Mouse (Mus musculus) B cell, adult 2 months (primary cell): ENCODE results near the gene Klhl21.
A peak's percentile ranks its signal among the peaks of the same experiment; 100 is the strongest.

ENCODE experiments used
- DNase-seq, 2 experiments: peaks; one replicate each; pipeline ENCODE4 v3.0.0; 2022

Gene Klhl21

DNA sequence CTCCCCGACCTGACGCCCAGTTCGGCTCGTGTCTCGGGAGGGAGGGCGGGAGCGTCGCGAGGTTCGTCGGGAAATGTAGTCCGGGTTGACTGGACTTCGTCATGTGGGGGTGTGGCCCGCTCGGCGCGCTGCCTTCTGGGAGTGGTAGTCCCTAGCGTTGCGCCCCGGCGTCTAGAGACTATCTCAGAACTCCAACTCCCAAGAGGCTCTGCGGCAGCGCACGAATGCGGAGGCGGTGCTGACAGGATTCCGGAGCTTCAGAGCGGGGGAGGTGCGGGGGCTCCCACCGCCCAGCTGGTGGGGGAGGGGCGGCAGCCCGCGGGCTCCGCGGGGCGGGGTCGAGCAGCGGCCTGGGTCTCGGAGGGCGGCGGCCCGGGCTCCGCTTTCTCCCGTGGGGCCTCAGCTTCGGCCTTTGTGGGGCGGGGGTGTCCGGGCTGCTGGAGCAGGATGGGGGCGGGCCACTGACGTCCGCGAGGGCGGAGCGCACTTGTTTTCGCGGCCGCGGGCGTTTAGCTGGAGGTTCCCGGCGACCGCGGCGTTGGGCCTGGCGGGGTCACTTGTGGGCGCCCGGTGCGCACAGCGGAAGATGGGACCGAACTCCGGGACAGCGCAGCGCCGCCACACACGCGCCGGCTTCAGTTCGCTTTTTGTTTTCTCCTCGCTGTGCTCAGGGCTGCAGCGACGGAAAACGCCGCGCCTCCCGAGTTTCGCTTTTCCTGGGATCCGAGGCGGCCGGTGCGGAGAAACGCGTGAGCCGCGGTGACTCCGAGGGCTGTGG is 12.2 kb upstream of the Klhl21 start, which contains the start of gene Phf13:
Gene Phf13 (minus strand): TSS at position 86 of the 778 bp plus-strand sequence.
- DNase-seq = peak; percentile 99

DNA sequence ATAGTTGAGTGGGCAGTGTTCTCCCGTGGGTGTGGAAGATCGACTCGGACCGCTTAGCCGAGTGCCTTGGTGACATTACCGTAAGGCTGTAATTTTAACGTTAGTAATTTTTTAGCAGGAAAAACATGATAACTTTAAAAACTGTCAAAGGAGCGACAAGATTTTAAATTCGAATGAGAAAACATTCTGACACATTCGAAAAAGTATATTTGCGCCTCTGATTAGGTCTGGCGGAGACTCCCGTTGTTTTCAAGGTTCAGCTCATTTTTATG is 11.7 kb upstream of the Klhl21 start:
- no peak for DNase-seq

DNA sequence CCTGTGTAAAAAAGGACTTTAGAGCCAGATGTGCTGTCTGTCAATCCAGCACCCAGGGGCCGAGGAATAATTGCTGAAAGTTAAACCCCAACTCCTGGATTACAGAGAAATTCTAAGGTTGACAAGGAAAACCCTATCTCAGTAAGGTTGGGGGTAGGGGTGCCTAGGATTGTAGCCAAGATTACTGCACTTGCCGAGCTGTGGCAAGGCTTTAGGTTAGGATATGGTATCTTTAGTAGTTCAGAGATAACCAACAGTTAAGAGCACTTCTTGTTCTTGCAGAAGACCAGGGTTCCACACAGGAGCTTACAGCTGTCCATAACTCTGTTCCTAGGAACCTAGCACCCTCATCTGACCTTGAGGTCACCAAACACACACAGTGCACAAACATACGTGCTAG is 10.9 kb upstream of the Klhl21 start:
- no peak for DNase-seq

DNA sequence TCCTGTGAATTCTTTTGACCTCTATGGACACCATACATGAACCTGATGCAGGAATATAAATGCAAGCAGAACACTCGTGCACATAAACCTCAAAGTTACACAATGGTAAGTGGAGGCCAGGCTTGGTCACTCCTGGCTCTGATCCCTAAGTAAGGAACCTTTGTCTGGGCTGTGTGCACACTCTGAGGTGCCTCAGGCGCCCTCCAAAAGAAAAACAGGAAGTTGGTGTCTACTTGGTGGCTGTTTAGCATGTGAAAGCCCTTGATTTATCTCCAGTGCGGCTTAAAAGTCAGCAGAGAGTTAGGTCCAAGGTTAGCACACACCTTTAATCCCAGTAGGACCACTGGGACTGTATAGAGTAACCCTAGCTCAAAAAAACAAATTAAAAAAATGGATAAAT is 9.1 kb upstream of the Klhl21 start:
- DNase-seq = peak in 1 of 2 experiments; percentile 20

DNA sequence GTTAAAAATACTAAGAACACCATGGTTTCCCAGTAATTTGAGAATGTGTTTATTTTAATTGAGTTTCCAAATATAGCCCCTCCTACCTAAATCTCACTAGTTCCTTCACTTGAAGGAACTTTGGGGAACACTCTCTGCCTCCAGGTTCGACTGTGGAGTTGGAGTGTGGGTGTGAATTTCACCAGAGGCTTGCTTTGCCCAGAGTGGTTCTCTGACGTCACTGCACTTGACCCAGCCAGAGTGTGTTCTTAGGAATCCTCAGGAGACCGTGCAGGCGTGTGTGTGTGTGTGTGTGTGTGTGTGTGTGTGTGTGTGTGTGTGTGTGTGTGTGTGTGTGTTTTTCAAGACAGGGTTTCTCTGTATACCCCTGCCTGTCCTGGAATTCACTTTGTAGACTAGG is 7.7 kb upstream of the Klhl21 start:
- no peak for DNase-seq

DNA sequence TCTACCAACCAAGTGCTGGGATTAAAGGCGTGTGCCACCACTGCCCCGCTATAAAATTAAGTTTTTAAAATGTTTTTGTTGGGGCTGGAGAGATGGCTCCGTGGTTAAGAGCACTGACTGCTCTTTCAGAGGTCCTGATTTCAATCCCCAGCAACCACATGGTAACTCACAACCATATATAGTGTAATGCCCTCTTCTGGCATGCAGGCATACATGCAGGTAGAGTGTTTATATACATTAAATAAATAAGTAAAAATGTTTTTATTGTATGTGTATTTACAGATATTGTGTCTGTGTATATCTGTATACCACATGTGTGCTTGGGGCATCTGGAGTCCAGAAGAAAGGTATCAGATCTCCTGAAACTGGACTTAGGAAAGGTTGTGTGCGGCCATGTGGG is 7.3 kb upstream of the Klhl21 start:
- no peak for DNase-seq

DNA sequence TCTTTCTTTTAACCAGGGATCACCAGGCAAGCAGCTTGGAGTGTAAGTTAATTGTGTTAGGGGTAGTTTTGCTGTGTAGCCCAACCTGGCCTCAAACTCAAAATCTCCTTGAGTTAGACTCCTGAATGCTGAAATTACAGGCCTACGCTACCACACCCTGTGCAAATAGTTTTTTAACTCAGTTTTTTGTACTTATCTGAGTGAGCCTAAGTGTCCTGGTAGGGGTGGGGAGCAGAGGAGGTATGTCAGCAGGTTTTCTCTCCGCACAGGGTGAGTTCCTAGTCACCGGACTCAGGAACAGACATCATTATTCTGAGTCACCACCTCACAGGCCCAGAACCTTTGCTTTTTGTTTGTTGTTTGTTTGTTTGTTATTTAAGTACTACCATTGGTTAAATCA is 6.5 kb upstream of the Klhl21 start:
- no peak for DNase-seq

DNA sequence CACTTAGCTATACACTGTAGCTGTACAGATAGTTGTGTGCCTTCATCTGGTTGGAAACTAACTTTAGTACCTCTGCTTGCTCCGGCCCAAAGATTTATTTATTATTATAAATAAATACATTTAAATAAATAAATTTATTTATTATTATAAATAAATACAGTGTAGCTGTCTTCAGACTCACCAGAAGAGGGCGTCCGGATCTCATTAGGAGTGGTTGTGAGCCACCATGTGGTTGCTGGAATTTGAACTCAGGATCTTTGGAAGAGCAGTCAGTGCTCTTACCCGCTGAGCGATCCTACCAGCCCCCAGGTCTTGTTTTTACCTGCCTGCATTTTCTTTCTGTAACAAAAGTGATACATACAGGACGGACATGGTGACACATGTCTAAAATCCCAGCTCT is 2.5 kb upstream of the Klhl21 start:
- peak; percentile 41 to 55 for DNase-seq

DNA sequence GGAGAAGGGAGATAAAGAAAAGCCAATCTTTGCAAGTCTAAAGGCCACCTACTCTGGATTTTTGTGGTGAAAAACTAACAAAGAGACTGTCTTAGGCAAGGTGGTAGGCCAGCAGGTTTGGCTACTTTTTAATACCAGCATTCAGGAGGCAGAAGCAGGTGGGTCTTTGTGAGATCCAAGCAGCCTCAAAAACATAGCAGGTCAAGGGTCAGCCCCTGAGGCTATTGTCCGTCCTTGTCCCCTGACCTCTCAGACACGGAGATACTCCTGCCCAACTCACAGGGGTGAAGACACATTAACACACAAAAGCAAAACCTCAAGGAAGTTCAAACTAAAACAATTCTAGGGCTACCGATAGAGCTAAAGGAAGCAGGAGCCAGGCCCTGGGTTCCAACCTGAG is 1.8 kb upstream of the Klhl21 start:
- DNase-seq = no peak

DNA sequence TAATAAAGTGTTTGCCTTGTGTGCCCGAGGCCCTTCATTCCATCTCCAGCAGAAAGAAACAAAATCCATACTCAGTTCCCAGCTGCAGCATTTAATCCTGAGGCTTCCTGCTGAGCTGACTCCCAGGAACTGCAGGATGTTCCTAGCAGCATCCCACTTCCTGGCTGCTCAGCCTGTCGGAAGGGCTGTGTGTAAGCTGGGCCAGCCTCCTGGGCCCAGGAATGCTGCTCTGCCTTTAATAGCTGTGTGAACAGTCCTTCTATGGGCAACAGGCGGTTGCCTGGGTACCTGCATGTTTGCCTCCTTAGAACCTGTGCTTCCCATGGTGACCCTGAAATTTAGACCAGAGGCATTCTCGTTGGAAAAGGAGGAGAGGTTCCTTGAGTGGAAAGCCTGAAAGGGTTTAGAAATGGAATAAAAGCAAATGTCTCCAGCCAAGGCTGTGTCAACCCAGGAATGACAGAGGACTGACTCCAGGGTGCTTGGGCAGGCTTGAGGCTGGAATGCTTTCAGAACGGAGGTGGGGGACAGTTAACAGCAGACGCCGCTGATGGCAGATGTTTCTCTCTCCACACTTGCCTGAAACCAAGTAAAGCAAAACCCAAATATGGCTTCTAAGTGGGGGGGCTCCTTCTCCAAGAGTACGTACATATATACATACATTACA is 989 bp upstream of the Klhl21 start:
- DNase-seq = no peak

DNA sequence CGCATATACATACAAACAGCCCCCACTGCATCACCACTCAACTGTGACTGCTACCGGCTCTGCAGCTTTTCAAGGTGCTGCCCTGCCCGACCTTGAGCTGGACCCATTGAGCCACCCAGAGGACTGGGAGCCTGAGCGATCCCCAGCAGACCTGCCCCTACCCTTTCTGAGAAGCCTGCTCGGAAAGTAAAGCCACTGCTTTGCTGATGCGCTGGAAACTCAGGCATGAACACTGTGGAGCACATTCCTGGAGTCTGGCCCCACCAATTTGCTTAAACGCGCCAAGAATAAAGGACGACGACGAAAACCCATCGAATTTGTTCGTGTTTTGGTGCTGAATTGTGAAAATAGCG is 479 bp upstream of the Klhl21 start:
- peak in 1 of 2 experiments; percentile 29 for DNase-seq

DNA sequence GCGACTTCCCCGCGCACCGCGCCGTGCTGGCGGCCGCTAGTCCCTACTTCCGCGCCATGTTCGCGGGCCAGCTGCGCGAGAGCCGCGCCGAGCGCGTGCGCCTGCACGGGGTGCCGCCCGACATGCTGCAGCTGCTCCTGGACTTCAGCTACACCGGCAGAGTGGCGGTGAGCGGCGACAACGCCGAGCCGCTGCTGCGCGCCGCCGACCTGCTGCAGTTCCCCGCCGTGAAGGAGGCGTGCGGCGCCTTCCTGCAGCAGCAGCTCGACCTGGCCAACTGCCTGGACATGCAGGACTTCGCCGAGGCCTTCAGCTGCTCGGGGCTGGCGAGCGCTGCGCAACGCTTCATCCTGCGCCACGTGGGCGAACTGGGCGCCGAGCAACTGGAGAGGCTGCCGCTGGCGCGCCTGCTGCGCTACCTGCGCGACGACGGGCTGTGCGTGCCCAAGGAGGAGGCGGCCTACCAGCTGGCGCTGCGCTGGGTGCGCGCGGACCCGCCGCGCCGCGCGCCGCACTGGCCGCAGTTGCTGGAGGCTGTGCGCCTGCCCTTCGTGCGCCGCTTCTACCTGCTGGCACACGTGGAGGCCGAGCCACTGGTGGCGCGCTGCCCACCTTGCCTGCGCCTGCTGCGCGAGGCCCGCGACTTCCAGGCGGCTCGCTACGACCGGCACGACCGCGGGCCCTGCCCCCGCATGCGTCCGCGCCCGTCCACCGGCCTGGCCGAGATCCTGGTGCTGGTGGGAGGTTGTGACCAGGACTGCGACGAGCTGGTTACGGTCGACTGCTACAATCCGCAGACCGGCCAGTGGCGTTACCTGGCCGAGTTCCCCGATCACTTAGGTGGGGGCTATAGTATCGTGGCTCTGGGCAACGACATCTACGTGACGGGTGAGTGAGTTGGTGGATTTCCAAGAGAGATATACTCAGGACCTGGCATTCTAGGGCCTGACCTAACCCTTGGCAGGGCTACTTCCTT is 761 bp downstream of the Klhl21 start:
- DNase-seq = peak; percentile 52 to 61

DNA sequence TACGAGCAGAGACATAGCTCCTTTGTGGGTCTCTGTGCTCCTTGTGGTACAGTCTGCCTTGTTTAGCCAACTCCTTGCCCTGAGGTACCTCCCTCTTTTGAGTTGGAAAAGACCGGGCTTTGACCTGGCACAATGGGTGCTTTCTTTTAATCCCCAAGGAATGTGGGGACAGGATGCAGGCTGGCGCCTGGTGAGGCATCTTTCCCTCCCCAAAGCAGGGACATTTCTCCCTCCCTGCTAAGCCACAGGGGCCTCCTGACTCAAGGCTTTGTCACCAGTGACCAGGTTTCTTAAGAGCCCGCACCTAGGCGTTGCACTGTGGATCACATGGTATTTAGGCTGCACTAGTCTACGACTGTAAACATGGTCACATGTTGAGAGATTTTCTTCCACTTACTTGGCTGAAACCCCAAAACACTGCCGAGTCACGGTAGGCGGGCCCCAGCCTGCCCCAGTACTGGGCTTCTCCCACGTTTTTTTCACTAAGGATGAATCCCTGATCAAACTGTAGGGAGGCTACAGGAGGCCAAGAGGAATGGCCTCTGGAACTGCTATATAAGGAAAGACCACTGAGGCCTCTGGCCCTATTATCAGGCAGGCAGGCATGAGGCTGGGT is 1.6 kb downstream of the Klhl21 start:
- peak in 1 of 2 experiments; percentile 27 for DNase-seq

DNA sequence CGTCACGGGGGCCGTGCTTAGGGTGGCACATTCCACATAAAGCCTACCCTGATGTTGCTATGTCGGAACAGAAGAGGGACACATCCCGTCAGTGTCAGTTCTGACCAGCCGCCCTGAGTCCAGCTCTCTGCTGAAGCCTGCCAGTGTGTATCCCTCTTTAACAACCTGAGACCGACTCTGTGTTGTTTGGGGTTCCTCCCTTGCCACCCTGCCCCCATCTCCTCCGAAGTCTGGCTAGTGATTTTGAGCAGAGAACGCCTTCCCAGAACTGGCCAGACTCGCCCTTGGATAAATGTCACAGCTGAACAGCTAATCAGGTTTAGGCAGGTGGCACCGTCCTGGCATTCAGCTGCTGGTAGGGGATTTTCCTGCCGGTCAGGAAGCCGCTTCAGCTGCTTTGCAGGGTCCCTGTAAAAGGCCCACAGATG is 2.1 kb downstream of the Klhl21 start:
- DNase-seq = no peak

DNA sequence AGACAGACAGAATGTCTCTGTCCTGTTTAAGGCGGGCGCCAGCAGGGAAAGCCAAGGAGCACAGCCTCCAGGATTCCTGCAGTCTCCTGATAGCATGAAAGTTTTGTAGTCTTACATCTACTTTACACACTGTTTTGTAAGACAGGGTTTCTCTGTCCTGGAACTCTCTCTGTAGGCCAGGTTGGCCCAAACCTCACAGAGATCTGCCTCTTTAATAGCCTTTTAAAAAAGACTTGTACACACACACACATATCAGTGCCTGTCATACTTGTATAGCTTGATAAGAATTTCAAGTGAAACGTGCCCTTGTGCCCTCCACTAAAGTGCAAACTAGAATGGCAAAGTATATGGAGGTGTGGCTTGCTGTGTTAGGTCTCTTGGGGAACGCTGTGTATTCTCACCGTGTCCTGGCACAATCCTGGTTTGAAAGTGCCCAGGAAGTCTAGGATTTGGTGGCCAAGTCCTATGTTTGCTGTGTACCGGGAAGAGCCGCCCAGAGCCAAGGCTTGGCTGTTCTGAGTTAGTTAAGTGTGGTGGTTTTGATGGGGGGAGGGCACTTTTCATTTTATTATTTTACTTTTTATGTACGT is 2.7 kb downstream of the Klhl21 start:
- no peak for DNase-seq

DNA sequence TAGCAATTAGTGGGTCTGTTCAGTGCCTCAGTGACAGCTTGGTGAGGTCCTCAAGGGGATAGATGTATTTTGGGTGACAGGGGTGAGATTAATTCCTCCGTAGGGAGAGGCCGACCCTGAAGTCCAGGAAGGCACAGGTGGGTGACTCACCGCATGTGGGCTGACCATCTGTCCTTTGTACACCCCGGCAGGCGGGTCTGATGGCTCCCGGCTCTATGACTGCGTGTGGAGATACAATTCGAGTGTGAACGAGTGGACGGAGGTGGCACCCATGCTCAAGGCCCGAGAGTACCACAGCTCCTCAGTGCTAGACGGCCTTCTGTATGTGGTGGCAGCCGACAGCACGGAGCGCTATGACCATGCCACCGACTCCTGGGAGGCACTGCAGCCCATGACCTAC is 3.5 kb downstream of the Klhl21 start:
- no peak for DNase-seq

DNA sequence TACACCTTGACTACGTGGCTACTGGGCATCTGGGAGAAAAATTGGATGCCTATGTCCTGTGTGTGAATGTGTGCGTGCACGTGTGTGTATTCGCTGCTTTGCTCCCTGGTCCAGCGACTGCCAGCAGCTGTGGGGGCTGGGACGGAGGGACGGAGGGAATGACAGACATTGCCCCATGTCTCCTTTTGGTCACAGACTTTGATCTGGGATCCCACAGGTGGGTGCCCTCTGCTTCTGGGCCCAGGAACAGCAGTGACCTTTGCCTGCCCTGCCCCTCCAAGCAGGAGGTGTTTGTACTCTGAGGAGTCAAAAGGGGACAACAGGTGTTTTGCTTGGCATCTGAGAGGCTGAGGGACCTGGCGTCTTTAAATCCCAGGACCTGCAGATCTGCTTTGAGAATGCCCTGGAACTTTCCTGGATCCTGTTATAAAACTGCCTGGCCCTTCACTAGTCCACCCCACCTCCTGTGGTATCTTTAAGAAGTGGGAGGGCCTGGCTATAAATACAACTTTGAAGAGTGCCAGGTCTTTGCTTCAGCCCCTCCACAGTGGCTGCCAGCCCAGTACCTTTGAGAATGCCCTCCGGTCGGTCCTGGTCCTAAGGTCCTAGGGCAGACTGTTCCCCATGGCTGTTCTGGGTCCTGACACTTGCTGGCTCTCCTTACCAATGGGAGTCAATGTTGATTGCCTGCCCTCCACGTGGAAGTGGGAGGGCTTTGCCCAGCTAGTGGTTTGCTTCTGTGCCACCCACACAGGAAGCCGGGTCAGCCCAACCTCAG is 4.6 kb downstream of the Klhl21 start:
- no peak for DNase-seq

DNA sequence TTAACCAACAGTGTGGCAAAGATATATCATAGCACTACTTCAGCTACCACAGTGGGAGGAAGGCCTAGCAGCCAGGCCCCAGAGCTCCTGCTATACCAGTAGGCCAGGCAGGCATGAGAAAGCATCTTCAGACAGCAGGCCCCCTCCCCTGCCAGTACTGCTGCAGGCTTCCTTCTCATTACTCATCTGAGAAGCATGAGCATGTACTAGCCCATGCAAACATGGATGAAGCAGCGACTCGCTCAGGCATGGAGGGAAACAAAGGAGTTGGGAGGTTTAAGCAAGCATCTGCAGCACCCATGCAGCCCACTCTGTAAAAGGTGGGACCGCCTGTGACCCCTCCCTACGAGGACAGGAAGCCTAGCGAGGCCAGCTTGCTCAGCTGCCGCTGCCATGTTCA is 10.5 kb downstream of the Klhl21 start:
- DNase-seq = no peak

DNA sequence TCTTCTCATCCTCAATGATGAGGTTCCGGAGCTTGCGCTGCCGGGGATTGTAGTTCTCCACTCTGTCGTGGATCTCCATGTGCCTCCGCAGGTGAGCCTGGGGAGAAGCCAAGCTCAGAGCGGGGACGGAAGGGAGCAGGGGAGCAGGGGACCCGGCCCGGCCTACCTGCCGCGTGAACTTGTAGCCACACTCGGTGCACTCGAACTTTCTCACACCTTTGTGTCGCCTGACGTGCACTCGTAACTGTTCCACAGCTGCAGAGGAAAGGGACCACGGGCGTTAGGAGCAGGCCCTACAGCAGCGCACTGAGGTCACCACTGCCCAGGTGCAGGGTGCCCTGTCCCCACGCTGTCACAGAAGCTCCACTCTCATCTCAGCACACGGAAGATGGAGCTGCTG is 11.4 kb downstream of the Klhl21 start:
- DNase-seq = no peak

DNA sequence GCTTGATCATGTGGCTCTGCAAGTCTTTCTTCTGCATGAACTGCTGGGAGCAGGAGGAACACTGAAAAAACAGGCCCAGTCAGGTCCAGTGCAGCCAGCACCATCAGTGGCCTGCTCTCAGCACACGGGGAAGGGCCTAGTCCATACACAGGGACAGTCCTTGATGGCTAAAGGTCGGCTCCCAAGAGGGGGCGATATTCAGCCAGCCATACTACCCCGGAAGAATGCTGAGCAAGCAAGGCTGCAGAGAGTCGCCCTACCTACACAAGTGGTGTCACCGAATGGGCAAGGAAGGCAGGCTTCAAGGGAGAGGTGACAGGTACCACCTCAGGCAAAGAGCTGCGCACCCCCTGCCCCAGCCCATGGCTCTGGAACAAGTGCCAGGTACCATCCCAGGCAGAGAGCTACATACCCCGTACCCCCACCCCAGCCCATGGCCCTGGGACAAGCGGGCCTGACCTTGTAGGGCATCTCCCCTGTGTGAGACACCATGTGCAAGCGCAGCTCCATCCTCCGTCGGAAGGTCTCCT is 13.0 kb downstream of the Klhl21 start:
- no peak for DNase-seq

DNA sequence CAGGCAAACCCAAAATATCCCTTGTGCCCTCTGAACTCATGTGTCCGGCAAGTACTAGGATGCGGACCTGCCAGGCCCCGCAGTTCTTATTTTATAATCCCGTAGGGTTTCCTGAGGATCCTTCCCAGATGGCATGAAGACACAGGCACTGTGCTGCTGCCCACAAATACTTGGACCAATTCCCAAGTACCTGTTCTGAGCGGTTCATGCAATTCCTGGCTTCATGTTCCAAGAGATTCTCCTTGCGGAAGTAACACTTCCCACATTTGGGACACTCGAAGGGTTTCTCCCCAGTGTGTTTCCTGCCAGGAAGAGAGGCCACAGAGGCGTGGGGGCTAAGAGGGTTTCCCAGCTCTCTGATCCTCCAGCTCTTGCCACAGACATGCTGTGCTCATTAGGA is 13.9 kb downstream of the Klhl21 start:
- no peak for DNase-seq

DNA sequence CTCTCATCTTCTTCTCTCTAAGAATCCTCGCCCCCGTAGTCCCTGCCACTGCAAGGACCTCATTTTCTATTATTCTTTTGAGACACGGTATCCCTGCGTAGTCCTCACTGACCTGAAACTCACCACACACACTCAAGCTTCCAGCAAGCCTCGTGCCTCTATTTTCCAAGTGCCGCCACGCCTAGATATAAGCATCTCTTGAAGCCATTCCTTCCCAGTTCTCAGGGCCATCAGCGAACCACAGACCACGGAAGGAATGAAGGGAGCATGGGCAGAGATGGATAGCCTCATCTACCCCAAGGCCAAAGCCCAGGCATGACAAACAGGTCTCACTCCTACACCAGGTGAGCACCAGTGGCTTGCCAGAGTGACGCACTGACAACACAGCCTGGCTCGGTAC is 15.9 kb downstream of the Klhl21 start:
- no peak for DNase-seq
